Mouse (Mus musculus): ENCODE data around the gene Mgst2. TPM values are rescaled to one million over a fixed set of nuclear protein-coding genes. Genes with fewer than 3 reads are reported as not detected.

Gene Mgst2
- polyA plus RNA-seq, 1 experiment: 5.3 TPM

DNA sequence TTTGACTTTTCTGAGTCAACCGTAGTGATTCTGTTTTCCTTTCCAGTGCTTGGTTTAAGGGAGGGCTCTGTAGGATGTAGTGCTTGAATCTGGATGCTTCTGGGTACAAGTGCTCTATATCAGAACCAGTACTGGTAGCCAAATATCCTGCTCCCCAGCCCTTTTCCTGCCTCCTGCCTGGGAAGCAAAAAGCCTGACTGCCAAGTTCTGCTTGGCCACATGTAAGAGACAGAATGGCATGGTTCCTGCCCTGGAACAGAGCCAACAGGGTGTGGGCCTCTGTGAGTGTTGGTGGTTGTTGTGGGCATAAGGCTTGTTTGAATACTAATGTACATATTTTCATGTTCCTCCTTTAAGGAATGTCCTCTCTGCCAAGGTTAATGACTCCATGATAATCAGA is 29.4 kb upstream of the Mgst2 start:
- H3K4me3 ChIP-seq (ENCODE audit: control insufficient read depth, low read depth, low read length): no peak overlapping the region
- H3K27me3 ChIP-seq (ENCODE audit: control insufficient read depth, insufficient read depth, low read length): no peaks in the 10 kb centered on the region
- H3K27ac ChIP-seq (ENCODE audit: control insufficient read depth, insufficient read depth, low read depth, low read length): no peak overlapping the region
- TF ChIP-seq POLR2A (IDR thresholded peaks at IDR 0.05; ENCODE audit: control insufficient read depth, low read depth, low read length) (no peak), CTCF (IDR thresholded peaks at IDR 0.05; ENCODE audit: control insufficient read depth, insufficient read depth, insufficient replicate concordance, low read depth, low read length) (no peak)
- peaks cover 3% of the 10 kb centered on the region for H3K4me1 ChIP-seq (ENCODE audit: control insufficient read depth, insufficient read depth, low read length)
- H3K36me3 ChIP-seq (ENCODE audit: control insufficient read depth, insufficient read depth, low read length): no peaks in the 10 kb centered on the region

- H3K4me1 ChIP-seq (ENCODE audit: control insufficient read depth, insufficient read depth, low read length): peaks cover 8% of the 10 kb centered on the region
- no peaks in the 10 kb centered on the region for H3K27me3 ChIP-seq (ENCODE audit: control insufficient read depth, insufficient read depth, low read length)
- H3K27ac ChIP-seq (ENCODE audit: control insufficient read depth, insufficient read depth, low read depth, low read length): no peak overlapping the region
- no peak overlapping the region for H3K4me3 ChIP-seq (ENCODE audit: control insufficient read depth, low read depth, low read length)
- TF ChIP-seq CTCF (IDR thresholded peaks at IDR 0.05; ENCODE audit: control insufficient read depth, insufficient read depth, insufficient replicate concordance, low read depth, low read length) (no peak), POLR2A (IDR thresholded peaks at IDR 0.05; ENCODE audit: control insufficient read depth, low read depth, low read length) (no peak)
- H3K36me3 ChIP-seq (ENCODE audit: control insufficient read depth, insufficient read depth, low read length): no peaks in the 10 kb centered on the region
These were observed 28.2 kb upstream of the Mgst2 start for GRCm38 (mm10) chr3:51631971-51632370.

DNA sequence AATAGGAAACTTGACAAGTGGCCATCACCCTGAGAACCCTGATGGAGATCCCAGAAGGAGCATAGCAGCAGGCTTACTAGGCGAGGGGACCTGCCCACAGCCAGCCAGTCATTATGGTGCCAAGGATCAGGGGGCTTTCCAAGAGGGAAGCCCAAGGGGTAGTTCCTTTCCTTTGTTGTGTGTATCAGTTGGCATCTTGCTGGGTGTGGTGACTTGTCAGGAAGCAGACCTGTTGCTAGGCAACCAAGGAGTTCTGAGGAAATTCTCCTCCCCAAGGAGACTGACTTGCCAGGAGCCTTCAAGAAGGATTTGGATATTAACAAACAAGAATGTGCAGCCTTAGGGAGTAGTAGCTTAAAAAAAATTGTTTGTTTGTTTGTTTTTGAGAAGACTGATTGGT is 25.7 kb upstream of the Mgst2 start:
- H3K4me3 ChIP-seq (ENCODE audit: control insufficient read depth, low read depth, low read length): no peak overlapping the region
- no peak overlapping the region for H3K27ac ChIP-seq (ENCODE audit: control insufficient read depth, insufficient read depth, low read depth, low read length)
- no peaks in the 10 kb centered on the region for H3K27me3 ChIP-seq (ENCODE audit: control insufficient read depth, insufficient read depth, low read length)
- H3K36me3 ChIP-seq (ENCODE audit: control insufficient read depth, insufficient read depth, low read length): no peaks in the 10 kb centered on the region
- peaks cover 8% of the 10 kb centered on the region for H3K4me1 ChIP-seq (ENCODE audit: control insufficient read depth, insufficient read depth, low read length)
- TF ChIP-seq POLR2A (IDR thresholded peaks at IDR 0.05; ENCODE audit: control insufficient read depth, low read depth, low read length): no peak
- TF ChIP-seq CTCF (IDR thresholded peaks at IDR 0.05; ENCODE audit: control insufficient read depth, insufficient read depth, insufficient replicate concordance, low read depth, low read length): no peak

DNA sequence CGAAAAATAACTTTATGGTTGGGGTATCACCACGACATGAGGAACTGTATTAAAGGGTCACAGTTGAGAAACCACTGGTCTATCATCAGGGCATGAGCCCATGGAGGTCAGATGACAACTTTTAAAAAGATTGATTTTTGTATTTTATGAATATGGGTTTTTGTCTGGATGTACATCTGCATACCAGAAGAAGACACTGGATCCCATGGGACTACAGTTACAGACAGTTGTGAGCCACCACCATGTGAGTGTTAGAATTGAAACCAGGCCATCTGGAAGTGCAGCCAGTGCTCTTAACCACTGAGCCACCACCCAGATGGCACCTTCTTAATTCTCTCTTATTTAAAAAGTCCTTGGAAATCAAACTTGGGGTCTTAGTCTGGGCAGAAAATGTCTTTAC is 24.2 kb upstream of the Mgst2 start:
- H3K36me3 ChIP-seq (ENCODE audit: control insufficient read depth, insufficient read depth, low read length): no peaks in the 10 kb centered on the region
- peaks cover 8% of the 10 kb centered on the region for H3K4me1 ChIP-seq (ENCODE audit: control insufficient read depth, insufficient read depth, low read length)
- no peak overlapping the region for H3K4me3 ChIP-seq (ENCODE audit: control insufficient read depth, low read depth, low read length)
- no peak overlapping the region for H3K27ac ChIP-seq (ENCODE audit: control insufficient read depth, insufficient read depth, low read depth, low read length)
- no peaks in the 10 kb centered on the region for H3K27me3 ChIP-seq (ENCODE audit: control insufficient read depth, insufficient read depth, low read length)
- TF ChIP-seq CTCF (IDR thresholded peaks at IDR 0.05; ENCODE audit: control insufficient read depth, insufficient read depth, insufficient replicate concordance, low read depth, low read length) (no peak), POLR2A (IDR thresholded peaks at IDR 0.05; ENCODE audit: control insufficient read depth, low read depth, low read length) (no peak)

DNA sequence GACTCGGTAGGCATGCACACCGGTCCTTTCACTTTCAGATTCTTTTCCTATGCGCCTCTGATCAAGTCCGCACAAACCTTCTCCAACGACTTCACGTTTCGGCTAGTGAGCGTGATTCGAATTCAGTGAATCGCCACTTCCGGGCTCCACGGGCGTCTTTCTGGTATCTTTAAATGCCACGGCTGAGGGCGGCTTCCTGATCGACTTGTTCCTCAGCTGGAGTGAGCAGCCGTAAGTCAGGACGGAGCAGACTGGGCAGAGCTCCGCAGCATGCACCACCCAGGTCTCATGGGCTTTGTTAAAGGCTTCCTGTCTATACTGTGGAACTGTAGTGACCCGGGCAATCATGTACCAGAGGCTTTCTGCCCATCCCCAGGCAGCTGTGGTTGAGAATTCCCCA is 23.5 kb upstream of the Mgst2 start:
- Histone ChIP-seq H3K27me3 (ENCODE audit: control insufficient read depth, insufficient read depth, low read length) (no peaks in the 10 kb centered on the region), H3K36me3 (ENCODE audit: control insufficient read depth, insufficient read depth, low read length) (no peaks in the 10 kb centered on the region), H3K27ac (ENCODE audit: control insufficient read depth, insufficient read depth, low read depth, low read length) (no peak overlapping the region), H3K4me1 (ENCODE audit: control insufficient read depth, insufficient read depth, low read length) (peaks cover 8% of the 10 kb centered on the region), H3K4me3 (ENCODE audit: control insufficient read depth, low read depth, low read length) (peak overlapping the region; percentile 57)
- no peak for TF ChIP-seq CTCF (IDR thresholded peaks at IDR 0.05; ENCODE audit: control insufficient read depth, insufficient read depth, insufficient replicate concordance, low read depth, low read length)
- no peak for TF ChIP-seq POLR2A (IDR thresholded peaks at IDR 0.05; ENCODE audit: control insufficient read depth, low read depth, low read length)

DNA sequence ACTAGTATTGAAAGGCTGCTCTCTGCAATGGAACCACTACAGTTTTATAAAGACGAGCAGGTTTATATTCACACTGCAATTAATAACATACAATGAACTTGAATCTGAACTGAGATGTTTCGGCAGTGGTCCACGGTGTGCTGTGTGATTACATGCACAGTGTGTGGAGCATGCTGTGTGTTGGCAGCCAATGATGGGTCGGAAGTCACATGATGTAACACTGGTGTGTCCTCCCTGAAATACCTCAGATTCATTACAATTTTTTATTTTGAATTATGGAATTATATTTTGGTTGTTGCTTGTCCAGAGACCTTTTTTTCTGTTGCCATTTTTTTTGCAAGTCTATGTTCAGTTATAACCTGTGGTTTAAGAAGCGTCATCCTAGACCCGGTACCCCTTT is 22.8 kb upstream of the Mgst2 start:
- no peaks in the 10 kb centered on the region for H3K27me3 ChIP-seq (ENCODE audit: control insufficient read depth, insufficient read depth, low read length)
- peaks cover 8% of the 10 kb centered on the region for H3K4me1 ChIP-seq (ENCODE audit: control insufficient read depth, insufficient read depth, low read length)
- no peaks in the 10 kb centered on the region for H3K36me3 ChIP-seq (ENCODE audit: control insufficient read depth, insufficient read depth, low read length)
- no peak overlapping the region for H3K27ac ChIP-seq (ENCODE audit: control insufficient read depth, insufficient read depth, low read depth, low read length)
- H3K4me3 ChIP-seq (ENCODE audit: control insufficient read depth, low read depth, low read length): no peak overlapping the region
- no peak for TF ChIP-seq CTCF (IDR thresholded peaks at IDR 0.05; ENCODE audit: control insufficient read depth, insufficient read depth, insufficient replicate concordance, low read depth, low read length)
- no peak for TF ChIP-seq POLR2A (IDR thresholded peaks at IDR 0.05; ENCODE audit: control insufficient read depth, low read depth, low read length)

DNA sequence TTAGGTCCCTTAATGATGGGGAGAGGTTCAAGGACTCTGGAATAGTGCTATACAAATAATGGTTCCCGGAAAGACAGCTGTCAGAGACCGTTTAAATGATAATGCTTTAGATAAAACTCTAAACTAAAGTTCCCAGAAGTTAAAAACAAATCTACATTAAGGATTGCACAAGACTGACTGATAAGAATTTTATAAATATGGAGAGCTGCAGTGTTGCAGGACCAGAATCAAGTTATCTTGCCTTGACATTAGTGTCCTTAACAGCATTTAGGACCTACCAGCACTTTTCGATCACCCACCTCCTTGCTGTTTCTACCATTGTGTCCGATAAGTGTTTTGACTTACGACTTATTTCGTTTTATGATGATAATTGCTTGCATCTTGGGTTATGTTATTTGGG is 21.9 kb upstream of the Mgst2 start:
- H3K27me3 ChIP-seq (ENCODE audit: control insufficient read depth, insufficient read depth, low read length): no peaks in the 10 kb centered on the region
- no peaks in the 10 kb centered on the region for H3K36me3 ChIP-seq (ENCODE audit: control insufficient read depth, insufficient read depth, low read length)
- no peak overlapping the region for H3K27ac ChIP-seq (ENCODE audit: control insufficient read depth, insufficient read depth, low read depth, low read length)
- H3K4me1 ChIP-seq (ENCODE audit: control insufficient read depth, insufficient read depth, low read length): peaks cover 8% of the 10 kb centered on the region
- H3K4me3 ChIP-seq (ENCODE audit: control insufficient read depth, low read depth, low read length): no peak overlapping the region
- no peak for TF ChIP-seq POLR2A (IDR thresholded peaks at IDR 0.05; ENCODE audit: control insufficient read depth, low read depth, low read length)
- TF ChIP-seq CTCF (IDR thresholded peaks at IDR 0.05; ENCODE audit: control insufficient read depth, insufficient read depth, insufficient replicate concordance, low read depth, low read length): no peak

GRCm38 (mm10) chr3:51645484-51645883 is 14.7 kb upstream of the Mgst2 start:
- Histone ChIP-seq H3K27me3 (ENCODE audit: control insufficient read depth, insufficient read depth, low read length) (no peaks in the 10 kb centered on the region), H3K27ac (ENCODE audit: control insufficient read depth, insufficient read depth, low read depth, low read length) (no peak overlapping the region), H3K4me3 (ENCODE audit: control insufficient read depth, low read depth, low read length) (no peak overlapping the region), H3K4me1 (ENCODE audit: control insufficient read depth, insufficient read depth, low read length) (no peaks in the 10 kb centered on the region), H3K36me3 (ENCODE audit: control insufficient read depth, insufficient read depth, low read length) (no peaks in the 10 kb centered on the region)
- TF ChIP-seq POLR2A (IDR thresholded peaks at IDR 0.05; ENCODE audit: control insufficient read depth, low read depth, low read length) (no peak), CTCF (IDR thresholded peaks at IDR 0.05; ENCODE audit: control insufficient read depth, insufficient read depth, insufficient replicate concordance, low read depth, low read length) (no peak)

Data from testis, adult 2 months (tissue).